Mouse (Mus musculus): ENCODE measurements around the gene Keap1. TPM values are rescaled to one million over a fixed set of nuclear protein-coding genes. Genes with fewer than 3 reads are reported as not detected.

Gene Keap1
- polyA plus RNA-seq, 1 experiment from 2014 or later = 59.7 TPM

DNA sequence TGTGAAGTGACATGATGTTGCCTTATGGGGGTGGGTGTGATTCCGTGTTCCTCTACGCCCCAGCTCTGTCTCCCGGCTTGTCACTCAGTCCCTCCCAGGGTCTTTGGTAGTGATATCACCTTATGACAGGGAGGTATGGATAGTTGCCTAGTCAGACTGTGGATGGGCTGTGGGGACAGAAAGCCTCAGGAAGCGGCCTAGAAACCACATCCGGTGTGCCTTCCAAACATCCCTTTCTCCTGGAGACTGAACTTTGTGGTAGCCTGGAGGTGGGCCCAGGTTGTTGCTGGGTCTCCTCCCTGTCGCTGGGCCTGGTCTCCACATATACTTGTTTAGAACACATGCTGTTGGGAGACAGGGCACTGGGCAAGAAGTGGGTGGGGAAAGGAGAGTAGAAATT is 55.7 kb downstream of the Keap1 start:
- Histone ChIP-seq H3K4me3 (ENCODE audit: low read length) (no peak overlapping the region), H3K4me2 (ENCODE audit: low read depth, low read length) (peak overlapping the region; percentile 62; the same call in 1 of the 2 replicates), H3K9me3 (ENCODE audit: control insufficient read depth, low read length) (no peaks in the 10 kb centered on the region), H3K27me3 (replicated peaks; ENCODE audit: control insufficient read depth, insufficient read depth, low read length) (no peaks in the 10 kb centered on the region; the same call in 1 of the 2 replicates), H3K4me1 (ENCODE audit: control insufficient read depth, insufficient read depth, low read length) (peaks cover 24% of the 10 kb centered on the region), H3K27ac (ENCODE audit: low read length) (no peak overlapping the region), H3K9ac (ENCODE audit: low read depth, low read length) (0 out of 2 replicates have a peak overlapping the region, but pooled peaks have one; percentile 64), H3K36me3 (ENCODE audit: control insufficient read depth, insufficient read depth, low read length) (no peaks in the 10 kb centered on the region)
- WGBS = 81% methylated on average over 6 of the region's 6 CpGs
- no peak for ATAC-seq

DNA sequence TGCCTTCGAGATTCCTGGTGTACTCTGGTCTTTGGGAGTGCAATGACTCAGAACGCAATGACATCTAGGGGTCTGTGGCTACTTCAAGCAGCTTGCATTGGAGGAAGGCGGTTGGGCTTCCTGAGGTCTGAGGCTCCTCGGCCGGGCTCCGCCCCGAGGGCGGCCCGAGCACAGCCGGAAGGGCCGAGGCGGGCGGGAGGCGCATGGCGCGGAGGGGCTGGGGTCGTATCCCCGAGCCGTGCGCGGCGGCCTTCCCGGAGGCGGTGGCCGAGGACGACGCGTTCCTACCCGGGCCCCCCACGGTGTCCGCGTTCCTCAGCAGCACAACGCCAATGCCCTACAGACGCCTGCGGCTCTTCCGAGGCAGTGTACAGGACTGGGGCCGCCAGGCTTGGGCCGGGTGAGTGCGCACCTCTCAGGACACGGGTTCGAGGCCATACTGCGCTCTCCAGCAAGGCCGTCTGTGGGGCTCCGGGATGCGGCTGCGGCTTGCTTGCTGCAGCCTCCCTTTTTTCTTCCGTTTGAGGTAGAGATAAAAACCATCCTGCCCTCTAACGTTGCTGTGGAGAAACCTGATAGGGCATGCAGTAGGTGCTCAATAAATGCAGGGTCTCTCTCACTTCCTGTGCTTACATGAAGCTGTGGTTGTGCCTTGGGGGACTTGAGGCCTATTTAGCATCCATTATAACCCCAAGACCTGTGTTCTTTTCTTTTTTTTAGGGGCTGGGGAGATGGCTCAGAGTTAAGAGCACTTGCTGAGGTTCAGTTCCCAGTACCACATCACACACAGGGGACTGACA is 57.5 kb downstream of the Keap1 start:
- ATAC-seq = peak; percentile 63
- Histone ChIP-seq H3K27me3 (replicated peaks; ENCODE audit: control insufficient read depth, insufficient read depth, low read length) (no peaks in the 10 kb centered on the region; the same call in 1 of the 2 replicates), H3K4me1 (ENCODE audit: control insufficient read depth, insufficient read depth, low read length) (peaks cover 24% of the 10 kb centered on the region), H3K27ac (ENCODE audit: low read length) (peak overlapping the region; percentile 23; the same call in 1 of the 2 replicates), H3K9me3 (ENCODE audit: control insufficient read depth, low read length) (no peaks in the 10 kb centered on the region), H3K9ac (ENCODE audit: low read depth, low read length) (peak overlapping the region; percentile 80), H3K36me3 (ENCODE audit: control insufficient read depth, insufficient read depth, low read length) (no peaks in the 10 kb centered on the region), H3K4me2 (ENCODE audit: low read depth, low read length) (peak overlapping the region; percentile 65), H3K4me3 (ENCODE audit: low read length) (peak overlapping the region; percentile 66)
- 6% methylated on average over 44 of the region's 48 CpGs for WGBS

DNA sequence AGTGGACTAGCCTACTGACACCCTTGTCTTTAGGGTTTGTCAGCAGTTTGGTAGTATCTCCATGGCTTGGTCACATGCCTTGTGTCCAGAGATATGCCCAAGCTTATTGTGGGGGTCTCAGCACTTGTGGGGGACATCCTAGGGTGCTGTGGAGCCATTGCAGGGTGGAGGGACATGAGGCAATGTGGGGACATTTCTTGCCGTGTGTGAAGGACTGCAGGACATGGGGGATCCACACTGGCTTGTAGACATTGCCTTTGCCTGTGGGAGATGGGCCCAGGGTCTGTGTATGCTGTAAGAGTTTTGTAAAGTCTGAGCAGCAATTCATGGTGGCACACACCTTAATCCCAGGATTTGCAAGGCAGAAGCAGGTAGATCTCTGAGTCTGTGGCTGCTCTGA is 58.3 kb downstream of the Keap1 start:
- 53% methylated on average over 1 of the region's 1 CpGs for WGBS
- no peaks in the 10 kb centered on the region; the same call in 1 of the 2 replicates for H3K27me3 ChIP-seq (replicated peaks; ENCODE audit: control insufficient read depth, insufficient read depth, low read length)
- no peak for ATAC-seq
- no peak overlapping the region for H3K4me3 ChIP-seq (ENCODE audit: low read length)
- H3K4me2 ChIP-seq (ENCODE audit: low read depth, low read length) = no peak overlapping the region; the same call in 1 of the 2 replicates
- no peak overlapping the region for H3K27ac ChIP-seq (ENCODE audit: low read length)
- H3K9ac ChIP-seq (ENCODE audit: low read depth, low read length) = no peak overlapping the region
- H3K9me3 ChIP-seq (ENCODE audit: control insufficient read depth, low read length) = no peaks in the 10 kb centered on the region
- no peaks in the 10 kb centered on the region for H3K36me3 ChIP-seq (ENCODE audit: control insufficient read depth, insufficient read depth, low read length)
- peaks cover 24% of the 10 kb centered on the region for H3K4me1 ChIP-seq (ENCODE audit: control insufficient read depth, insufficient read depth, low read length)

DNA sequence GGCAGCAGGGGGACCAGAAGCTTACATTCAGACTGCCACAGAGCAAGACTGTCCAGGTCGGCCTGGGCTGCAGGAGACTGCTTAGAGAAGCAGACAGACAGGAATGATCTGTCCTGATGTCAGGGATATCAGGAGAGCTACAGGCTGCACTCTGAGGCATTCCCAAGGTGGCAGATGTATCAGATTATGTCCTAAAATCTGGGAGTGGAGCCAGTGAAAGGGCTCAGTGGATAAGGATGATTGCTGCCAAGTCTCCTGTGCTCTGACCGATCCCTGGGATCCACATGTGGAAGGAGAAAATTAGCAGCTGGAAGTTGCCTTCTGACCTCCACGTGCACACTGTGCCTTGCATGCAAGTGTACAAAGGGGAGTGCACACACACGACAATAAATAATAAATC is 58.8 kb downstream of the Keap1 start:
- H3K27me3 ChIP-seq (replicated peaks; ENCODE audit: control insufficient read depth, insufficient read depth, low read length) = no peaks in the 10 kb centered on the region; the same call in 1 of the 2 replicates
- H3K9me3 ChIP-seq (ENCODE audit: control insufficient read depth, low read length) = no peaks in the 10 kb centered on the region
- WGBS = 53% methylated on average over 4 of the region's 4 CpGs
- no peak for ATAC-seq
- peaks cover 24% of the 10 kb centered on the region for H3K4me1 ChIP-seq (ENCODE audit: control insufficient read depth, insufficient read depth, low read length)
- H3K36me3 ChIP-seq (ENCODE audit: control insufficient read depth, insufficient read depth, low read length) = no peaks in the 10 kb centered on the region
- H3K9ac ChIP-seq (ENCODE audit: low read depth, low read length) = no peak overlapping the region
- H3K27ac ChIP-seq (ENCODE audit: low read length) = no peak overlapping the region
- H3K4me3 ChIP-seq (ENCODE audit: low read length) = no peak overlapping the region
- no peak overlapping the region for H3K4me2 ChIP-seq (ENCODE audit: low read depth, low read length)

Other genes starting within 250 kb of the Keap1 start
- 165 and 181 TPM in 2 replicates for gene Mrpl4, start 236.6 kb downstream of the Keap1 start, polyA plus RNA-seq (2015; fragmentation: Nextera tagmentation; extraction: Ambion mirVana)
- 12.7 and 13.7 TPM in 2 replicates for gene Icam1, start 223.4 kb downstream of the Keap1 start, polyA plus RNA-seq (2015; fragmentation: Nextera tagmentation; extraction: Ambion mirVana)
- gene Icam4, start 210.0 kb downstream of the Keap1 start, polyA plus RNA-seq (2015; fragmentation: Nextera tagmentation; extraction: Ambion mirVana) = 1.8 and 5.4 TPM in 2 replicates
- gene Icam5, start 207.3 kb downstream of the Keap1 start, polyA plus RNA-seq (2015; fragmentation: Nextera tagmentation; extraction: Ambion mirVana) = 0.09 and 0.10 TPM in 2 replicates
- gene Zglp1, start 172.3 kb downstream of the Keap1 start, polyA plus RNA-seq (2015; fragmentation: Nextera tagmentation; extraction: Ambion mirVana) = 0.51 and 1.3 TPM in 2 replicates
- 0.44 and 0.55 TPM in 2 replicates for gene Gm49373, start 166.3 kb downstream of the Keap1 start, polyA plus RNA-seq (2015; fragmentation: Nextera tagmentation; extraction: Ambion mirVana)
- 63.3 and 69.8 TPM in 2 replicates for gene Fdx1l, start 165.7 kb downstream of the Keap1 start, polyA plus RNA-seq (2015; fragmentation: Nextera tagmentation; extraction: Ambion mirVana)
- gene Gm38431, start 147.4 kb downstream of the Keap1 start, polyA plus RNA-seq (2015; fragmentation: Nextera tagmentation; extraction: Ambion mirVana) = 2.5 and 2.9 TPM in 2 replicates
- 57.7 and 64.7 TPM in 2 replicates for gene Raver1, start 147.4 kb downstream of the Keap1 start, polyA plus RNA-seq (2015; fragmentation: Nextera tagmentation; extraction: Ambion mirVana)
- gene Tyk2, start 108.1 kb downstream of the Keap1 start, polyA plus RNA-seq (2015; fragmentation: Nextera tagmentation; extraction: Ambion mirVana) = 17.0 and 18.1 TPM in 2 replicates
- gene Cdc37, start 89.4 kb downstream of the Keap1 start, polyA plus RNA-seq (2015; fragmentation: Nextera tagmentation; extraction: Ambion mirVana) = 247 and 261 TPM in 2 replicates
- gene Pde4a, start 73.6 kb downstream of the Keap1 start, polyA plus RNA-seq (2015; fragmentation: Nextera tagmentation; extraction: Ambion mirVana) = 6.2 and 7.8 TPM in 2 replicates
- gene S1pr5, start 9.1 kb upstream of the Keap1 start, polyA plus RNA-seq (2015; fragmentation: Nextera tagmentation; extraction: Ambion mirVana) = 0.06 TPM in 1 of 2 replicates, not detected in the other
- 62.1 and 62.3 TPM in 2 replicates for gene Atg4d, start 25.9 kb upstream of the Keap1 start, polyA plus RNA-seq (2015; fragmentation: Nextera tagmentation; extraction: Ambion mirVana)
- gene Kri1, start 48.6 kb upstream of the Keap1 start, polyA plus RNA-seq (2015; fragmentation: Nextera tagmentation; extraction: Ambion mirVana) = 12.3 and 13.2 TPM in 2 replicates
- gene Cdkn2d, start 52.0 kb upstream of the Keap1 start, polyA plus RNA-seq (2015; fragmentation: Nextera tagmentation; extraction: Ambion mirVana) = 40.2 and 42.5 TPM in 2 replicates
- 158 and 172 TPM in 2 replicates for gene Ap1m2, start 73.0 kb upstream of the Keap1 start, polyA plus RNA-seq (2015; fragmentation: Nextera tagmentation; extraction: Ambion mirVana)
- gene Slc44a2, start 81.3 kb upstream of the Keap1 start, polyA plus RNA-seq (2015; fragmentation: Nextera tagmentation; extraction: Ambion mirVana) = 44.6 and 50.2 TPM in 2 replicates
- gene Ilf3, start 128.5 kb upstream of the Keap1 start, polyA plus RNA-seq (2015; fragmentation: Nextera tagmentation; extraction: Ambion mirVana) = 119 and 127 TPM in 2 replicates
- 51.1 and 60.3 TPM in 2 replicates for gene Qtrt1, start 172.5 kb upstream of the Keap1 start, polyA plus RNA-seq (2015; fragmentation: Nextera tagmentation; extraction: Ambion mirVana)
- gene Dnm2, start 185.5 kb upstream of the Keap1 start, polyA plus RNA-seq (2015; fragmentation: Nextera tagmentation; extraction: Ambion mirVana) = 77.7 and 82.5 TPM in 2 replicates